Mouse (Mus musculus) frontal cortex, adult (tissue): ENCODE measurements at regions not wholly inside any gene's neighbourhood (a gene's known extent, or its start where the extent isn't known, plus 50 kb on each side); places are given as distances from the start of the nearest gene placed in this dataset.

Experiments
- ATAC-seq: cut with Nextera tagmentation; 2 replicates; pipeline ENCODE4 v1.9.2; 2017; ENCODE audit warnings: mild to moderate bottlenecking, moderate library complexity, mixed read lengths; ENCODE audit not compliant: low TSS enrichment

DNA sequence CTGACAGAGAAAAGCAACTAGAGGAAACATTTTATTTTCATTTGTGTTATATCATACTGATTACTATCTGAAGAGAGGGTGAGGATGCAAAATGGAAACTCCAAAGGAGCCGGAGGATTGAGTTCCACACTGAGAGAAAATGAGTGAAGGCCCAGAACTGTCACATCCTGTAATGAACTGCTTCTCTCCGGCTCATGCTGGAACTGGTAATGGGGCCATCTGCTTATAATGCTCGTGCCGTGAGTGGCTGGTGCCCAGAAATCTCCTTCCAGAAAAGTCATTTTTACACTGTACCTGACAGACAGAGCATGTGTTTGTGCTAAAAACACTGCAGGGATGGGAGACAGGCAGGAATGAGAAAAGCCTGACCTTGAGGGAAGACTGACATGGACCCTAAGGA is 483.5 kb upstream of the Pkdcc start:
- ATAC-seq: no peak

DNA sequence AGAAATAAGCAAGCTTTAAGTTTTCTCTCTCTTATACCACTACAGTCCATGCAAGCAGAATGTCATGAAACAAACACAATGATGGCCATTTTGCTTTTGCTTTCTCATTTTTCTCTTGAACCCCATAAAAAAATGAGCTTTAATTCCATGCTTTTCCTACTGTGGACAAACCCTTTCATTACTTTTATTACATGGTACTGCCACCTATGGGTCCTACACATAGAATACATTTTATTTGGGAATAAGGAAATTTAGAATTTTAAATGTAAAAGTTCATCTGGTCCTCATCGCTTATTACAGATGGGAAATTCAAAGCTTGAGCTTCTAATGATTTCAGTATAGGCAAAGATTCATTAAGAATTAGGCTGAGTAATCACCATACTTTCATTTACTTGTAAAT is 472.6 kb upstream of the Pkdcc start:
- ATAC-seq: no peak

DNA sequence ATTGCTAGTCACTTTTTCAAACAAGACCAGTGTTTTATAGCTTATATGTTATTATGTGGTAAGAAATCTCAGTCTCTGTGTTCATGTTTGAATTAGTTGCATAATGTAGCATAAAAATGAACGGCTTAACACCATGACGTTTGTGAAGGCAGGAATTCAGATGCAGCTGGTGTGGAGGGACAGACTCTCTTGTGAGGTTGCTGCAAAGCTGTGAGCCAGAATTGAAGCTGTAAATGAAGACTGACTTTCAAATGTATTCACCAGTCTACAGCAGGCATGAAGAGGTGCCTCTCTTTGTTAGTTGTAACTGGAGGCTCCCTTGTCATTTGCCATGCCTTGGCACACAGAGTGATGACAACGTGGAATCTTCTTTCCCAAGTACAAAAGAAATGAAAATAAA is 457.7 kb upstream of the Pkdcc start:
- peak; percentile 93 for ATAC-seq

DNA sequence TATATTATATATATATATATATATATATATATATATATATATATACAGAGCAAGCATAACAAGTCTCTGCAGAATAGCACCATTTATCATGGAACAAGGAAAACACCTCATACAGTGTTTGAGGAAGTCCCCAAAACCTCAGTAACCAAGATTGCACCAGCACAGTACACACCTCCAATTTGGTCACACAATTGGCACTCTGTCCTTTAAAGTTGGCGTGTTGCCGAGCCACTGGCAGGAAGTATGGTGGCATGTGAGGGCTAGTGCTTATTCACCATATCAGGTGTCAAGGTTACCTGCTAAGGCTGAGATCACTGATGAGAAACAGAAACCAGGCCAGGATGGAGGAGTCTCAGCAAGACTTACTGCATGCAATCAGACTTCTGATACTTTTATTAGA is 436.0 kb upstream of the Pkdcc start:
- ATAC-seq: no peak

DNA sequence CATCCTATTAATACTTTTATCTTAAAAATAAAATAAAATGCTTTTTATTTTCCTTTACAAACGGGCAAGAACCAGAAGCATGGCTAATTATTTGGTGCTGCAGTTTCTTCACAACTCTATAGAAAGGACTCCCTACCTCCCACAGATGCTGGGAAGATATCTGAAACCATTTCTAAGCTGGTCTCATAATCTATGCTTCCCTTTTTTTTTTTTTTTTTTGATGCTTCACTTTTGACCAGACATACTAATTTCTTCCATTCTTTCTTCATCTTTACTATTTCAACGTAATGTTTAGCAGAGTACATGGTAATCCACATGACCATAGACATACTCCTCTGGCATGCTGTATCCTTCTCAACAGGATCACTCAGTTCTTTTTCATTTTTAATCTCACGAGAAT is 393.0 kb upstream of the Pkdcc start:
- no peak for ATAC-seq

DNA sequence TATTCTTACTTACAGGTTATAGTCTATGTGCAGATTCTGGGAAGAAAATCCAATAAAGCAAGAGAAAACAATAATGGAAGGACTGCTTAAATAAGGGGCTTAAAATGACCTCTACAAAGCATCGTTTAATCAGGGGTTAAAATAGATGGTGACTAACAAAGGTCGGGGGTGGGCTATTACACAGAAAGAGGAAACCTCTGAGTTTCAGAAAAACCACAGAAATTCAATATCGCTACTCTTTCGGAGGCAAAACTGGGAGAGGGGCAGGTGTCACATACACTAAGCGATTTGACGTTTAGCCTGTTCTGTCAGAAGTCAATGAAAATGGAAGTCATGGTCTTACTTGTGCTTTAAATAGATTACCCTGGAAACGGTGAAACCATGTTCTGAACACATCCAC is 391.0 kb upstream of the Pkdcc start:
- ATAC-seq: no peak

DNA sequence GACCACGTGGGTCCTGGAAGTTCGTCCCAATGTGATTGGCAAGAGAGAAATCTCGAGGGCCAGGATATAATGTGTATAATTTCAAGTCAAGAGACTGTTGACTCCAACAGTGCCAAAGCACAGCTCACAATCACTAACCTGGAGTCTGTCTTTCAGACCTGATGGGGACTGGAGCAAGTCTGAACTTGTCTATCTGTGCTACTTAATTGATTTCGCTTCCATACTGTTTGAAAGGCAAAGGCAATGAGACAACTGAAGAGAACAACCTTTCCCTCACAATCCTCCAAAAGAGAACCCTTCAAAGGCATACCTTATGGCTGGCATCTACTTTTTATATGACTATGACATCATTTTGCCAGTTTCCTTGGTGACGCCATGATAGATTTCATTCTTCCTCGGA is 390.5 kb upstream of the Pkdcc start:
- no peak for ATAC-seq

DNA sequence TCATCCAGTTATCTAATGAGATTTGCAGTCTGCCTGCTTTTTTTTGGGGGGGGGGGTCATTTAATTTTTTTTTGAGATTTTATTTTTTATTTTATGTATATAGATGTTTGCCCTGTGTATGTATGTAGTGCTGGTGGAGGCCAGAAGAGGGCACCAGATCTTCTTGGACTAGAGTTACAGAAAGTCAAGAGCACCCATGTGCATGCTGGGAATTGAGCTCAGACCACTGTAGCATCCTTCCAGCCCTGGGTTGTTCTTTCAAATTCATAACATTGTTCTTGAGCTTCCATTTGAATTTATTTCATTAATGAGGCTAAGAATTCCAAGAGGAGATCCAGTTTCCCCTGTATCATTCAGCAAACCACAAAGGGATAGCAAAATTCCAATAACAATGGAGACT is 387.9 kb upstream of the Pkdcc start:
- no peak for ATAC-seq

DNA sequence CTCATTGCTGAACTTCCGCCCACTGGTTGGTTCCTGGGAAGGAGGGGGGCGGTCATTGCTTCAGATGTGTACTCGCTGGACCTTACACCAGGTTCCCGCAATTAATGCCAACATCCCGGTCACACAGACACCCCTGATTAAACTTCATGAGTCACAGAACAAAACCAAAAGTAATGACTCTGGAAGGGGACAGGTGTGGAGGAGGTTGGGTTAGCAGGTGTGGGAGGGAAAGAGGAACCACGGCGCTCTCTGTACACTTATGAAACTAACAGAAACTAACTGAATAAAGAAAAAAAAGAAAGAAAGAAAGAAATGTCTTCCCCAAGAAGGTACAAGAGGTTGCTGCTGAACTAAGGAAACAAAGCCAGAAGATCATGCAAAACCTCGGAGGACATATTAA is 387.3 kb upstream of the Pkdcc start:
- ATAC-seq: no peak

DNA sequence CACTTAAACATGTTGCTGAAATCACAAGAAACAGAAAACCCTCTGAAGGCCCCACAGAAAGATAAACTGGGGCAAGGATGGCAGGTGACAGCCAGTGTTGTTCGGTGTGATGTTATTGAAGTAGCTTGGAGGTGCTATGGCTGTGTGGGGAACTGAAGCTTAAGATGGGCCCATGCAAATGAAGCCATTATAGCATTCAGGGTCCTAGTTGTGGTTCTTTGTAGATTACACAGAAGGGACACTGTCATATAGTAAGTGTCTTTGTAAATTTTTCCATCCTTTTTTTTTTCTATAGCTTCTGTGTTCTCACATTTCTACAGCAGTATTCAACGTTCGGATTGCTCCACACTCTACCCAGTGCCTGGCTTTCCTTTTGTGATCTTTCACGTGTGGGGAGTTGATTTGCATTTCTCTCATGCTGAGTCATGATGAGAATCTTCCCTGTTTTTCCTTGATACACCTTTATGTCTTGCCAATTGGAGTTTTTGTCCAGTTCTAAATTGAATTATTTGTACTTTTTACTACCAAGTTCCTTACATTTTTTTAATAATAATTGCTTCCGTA is 386.6 kb upstream of the Pkdcc start:
- peak; percentile 57 for ATAC-seq

DNA sequence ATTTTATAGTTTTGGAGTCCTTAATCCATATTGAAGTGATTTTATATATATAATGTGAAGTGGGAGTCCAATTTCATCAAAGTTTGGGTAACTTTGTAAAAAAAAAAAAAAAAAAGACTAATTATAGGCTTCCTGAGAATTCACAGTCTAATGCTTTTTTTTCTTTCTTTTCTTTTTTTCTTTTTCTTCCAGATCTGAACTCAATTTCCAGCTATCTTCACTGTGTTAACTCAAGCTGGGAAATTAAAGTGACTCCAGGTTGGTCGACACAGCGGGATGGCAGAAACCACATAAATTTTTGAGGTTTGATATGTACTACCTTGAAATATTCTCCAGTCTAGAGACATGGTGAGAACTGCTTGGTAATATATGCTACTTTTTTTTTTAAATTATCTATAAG is 385.7 kb upstream of the Pkdcc start:
- ATAC-seq: no peak

DNA sequence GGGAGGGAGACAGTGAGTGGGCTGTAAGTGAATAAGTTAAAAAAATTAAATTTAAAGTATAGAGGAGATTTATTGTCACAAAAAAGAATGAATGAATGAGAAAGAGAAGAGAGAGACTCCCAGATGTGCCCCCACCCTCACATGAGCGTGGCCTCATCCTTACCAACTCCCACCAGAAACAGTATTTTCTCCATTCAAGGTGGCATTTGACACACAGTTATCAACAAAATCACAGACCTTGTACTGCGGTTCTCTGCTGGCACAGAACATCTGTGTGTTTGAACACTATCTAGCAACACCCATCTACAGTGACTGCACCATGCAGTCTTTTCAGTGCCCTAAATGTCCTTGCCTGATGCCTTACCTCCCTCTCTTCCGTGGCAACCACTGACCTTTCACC is 380.9 kb upstream of the Pkdcc start:
- ATAC-seq: no peak

DNA sequence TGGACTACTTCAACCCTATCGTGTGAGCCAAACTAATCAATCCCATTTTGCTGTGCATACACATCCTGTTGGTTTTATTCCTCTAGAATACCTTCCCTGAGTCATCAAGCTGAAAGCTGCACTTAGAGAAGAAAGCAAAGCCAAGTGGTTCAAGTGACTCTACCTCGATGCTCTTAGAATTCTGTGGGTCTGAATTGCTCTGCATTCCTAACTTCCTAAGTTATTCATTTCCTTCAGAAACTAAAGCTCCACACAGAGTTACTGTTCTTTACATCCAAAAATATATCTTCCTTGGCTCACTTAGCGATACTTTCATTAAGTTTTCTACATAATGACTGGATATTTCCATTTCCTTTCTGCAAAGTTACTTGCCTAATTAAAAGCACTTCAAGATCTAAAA is 379.0 kb upstream of the Pkdcc start:
- peak; percentile 80 for ATAC-seq

DNA sequence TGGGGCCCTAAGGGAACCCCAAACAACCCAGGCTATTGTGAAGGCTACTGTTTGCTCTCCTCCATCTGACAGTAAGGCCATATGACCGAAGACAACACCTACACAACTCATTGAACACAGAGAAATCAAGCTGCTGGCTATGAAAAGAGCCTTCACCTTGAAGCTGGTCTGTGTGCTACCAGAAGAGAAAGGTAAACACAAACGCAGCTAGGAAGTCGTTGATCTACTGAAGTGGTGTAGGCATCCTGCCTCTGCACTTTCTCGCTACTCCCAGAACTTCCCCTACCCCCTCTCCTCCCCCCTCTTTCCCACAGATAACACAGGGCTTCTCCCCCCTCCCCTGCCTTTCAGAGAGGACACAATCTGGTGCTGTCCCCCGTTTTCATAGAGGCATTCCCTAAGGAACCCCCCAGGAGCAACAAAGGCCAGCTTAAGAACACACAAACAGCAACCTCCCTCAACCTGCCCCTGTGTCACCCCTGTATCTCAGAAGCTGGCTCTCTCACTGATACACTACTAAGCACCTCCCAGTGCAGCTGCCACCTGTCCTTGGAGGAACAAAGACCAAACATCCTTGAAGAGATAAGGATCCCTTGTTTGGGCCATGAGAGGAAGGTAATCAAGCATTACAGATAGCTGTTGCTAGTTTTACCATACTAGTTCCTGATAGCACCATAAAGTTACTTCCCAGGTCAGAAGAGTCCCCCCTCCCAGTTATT is 368.2 kb upstream of the Pkdcc start:
- no peak for ATAC-seq

DNA sequence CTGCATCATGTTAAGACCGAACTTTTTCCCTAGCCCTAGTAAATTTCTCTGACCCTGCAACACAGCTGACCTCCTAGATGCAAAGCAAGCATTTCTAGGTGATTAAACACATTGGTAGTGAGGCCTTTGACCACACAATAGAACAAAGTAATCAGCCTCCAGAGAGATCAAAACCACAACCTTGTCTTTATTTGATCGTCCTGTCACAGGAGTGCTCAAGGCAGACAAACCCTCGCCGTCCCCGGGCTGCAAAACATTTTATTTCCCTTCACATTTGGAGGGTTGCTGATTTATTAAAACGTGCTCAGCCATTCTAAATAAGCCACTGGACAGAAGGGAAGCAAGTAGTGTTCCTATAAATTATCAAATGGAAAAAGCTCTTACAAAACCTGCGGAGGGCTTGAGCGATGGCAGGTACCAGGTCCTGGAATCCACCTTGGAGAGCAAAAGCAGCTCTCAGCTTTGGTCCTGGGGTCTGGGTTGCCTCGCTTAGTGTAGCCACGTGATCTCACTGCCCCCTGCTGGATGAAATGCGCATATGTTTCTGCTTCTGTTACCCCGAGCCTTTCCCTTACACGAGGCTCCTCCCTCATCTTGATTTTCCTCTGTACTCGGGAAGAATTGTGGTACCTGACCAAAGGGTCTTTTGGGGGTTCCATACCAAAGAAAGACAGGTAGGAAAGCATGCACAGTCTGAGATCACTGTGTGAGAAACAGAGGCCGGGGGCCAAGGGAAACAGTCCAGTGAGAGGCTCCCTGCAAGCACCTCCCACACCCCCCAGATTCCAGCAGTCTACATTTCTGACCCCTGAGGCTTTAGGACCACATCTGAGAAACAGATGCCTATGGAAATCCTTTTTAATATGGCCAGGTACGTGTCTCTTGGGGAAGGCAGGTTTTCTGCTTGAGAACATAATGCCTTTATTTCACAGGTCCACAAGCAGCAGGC is 357.6 kb upstream of the Pkdcc start:
- peak; percentile 84 for ATAC-seq

DNA sequence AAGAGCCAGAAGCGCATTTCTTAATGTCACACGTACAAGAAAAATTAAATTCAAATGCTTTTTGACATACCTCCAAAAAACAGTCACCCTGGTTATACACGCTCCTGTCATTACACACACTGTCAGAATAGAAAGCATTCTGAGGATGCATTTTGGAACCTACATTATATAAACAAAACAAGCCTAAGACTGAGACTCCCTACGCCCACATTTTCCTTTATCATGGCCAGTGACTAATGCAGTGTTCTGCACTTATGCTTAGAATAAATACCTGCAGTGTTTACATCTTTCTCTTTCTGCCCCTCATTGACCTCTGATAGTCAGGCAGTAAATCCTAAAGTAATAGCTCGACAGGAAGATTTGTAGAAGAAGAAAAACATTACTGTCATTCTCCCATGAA is 354.7 kb upstream of the Pkdcc start:
- ATAC-seq: peak; percentile 26

DNA sequence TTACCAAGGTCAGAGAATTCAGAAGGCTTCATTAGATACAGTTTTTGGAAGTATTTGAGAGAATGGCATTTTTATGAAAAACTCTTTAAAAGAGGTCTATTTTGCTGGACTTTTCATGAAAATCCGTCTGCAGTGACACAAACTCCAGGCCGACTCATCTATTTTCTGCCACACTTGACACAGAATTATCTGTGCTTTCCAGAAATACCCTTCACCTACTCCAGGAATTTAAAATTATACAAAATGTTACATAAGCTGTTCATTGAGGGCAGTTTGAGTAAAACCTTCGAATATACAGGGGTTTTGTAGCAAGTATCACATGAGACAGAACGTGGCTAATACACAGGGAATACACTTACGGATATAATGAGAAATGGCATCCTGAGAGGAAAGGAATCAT is 354.1 kb upstream of the Pkdcc start:
- peak; percentile 64 for ATAC-seq

DNA sequence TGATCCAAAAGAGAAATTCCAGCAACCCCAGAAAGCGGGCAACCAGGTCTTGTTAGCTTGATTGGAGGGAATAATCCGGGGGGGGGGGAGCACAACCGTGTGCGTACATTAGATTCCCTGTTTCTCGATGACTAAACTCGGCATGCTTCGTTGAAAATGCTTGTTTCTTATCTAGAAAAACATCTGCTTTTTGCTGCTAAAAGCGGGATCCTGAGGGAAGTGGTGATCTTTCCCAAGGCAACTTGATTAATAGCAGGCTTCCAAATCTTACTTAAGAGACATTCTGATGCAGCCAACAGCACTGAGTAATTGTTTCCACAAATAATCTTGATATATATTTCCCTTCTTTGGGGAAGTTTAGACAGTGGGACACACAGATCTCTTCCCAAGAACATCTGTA is 338.0 kb upstream of the Pkdcc start:
- ATAC-seq: no peak

DNA sequence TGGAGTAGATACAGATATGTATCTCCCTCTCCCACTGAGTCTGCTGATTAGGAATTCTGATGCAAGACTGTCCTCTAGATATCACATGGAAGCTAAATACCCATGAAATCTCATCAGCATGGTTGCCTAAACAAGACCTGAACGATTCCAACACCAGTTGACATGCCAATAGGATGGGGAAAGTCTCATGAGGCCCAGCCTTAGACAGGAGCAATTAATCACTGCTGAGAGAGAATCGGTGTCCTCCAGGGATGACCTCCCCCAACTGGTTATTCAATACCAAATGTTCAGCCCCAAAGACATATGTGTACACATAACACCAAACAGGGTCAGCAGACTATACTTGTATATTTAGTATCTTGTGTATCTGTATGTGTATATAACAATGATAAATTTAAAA is 314.5 kb upstream of the Pkdcc start:
- no peak for ATAC-seq

DNA sequence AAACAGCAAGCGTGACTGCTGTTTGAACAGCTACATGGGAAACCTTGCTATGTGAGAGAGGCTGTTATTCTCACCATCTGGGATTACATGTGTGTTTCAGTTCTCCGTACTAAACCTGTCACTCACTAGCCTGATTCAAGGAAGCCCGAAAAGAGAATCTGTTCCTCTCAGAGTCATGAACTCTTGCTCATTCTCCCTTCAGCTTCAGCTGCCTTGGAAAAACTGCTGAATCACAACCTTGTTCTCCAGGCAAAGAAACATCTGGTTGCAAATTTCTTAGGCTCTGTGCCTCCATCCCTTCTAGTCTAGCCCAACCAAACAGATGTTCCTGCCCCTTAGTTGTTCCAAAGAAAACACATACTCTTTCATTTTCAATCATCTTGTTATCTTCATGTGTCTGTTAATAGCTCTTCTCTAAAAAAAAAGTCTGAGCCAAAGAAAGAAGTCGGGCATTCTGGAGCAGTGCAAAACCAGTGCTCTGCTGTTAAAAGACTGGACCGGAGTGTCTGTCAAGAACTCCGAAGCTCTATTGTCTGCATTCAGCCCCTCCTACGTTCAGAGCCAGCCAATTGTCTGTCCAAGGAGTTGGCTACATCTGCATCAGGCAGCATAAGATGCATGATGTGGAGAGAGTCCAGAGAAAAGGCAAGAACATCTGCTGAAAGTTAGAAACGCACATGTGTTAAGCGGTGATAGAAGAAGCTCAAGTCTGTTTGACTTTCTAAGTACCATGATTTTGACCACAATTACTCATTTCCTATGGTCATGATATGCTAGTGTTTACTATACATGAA is 313.8 kb upstream of the Pkdcc start:
- ATAC-seq: peak; percentile 57

DNA sequence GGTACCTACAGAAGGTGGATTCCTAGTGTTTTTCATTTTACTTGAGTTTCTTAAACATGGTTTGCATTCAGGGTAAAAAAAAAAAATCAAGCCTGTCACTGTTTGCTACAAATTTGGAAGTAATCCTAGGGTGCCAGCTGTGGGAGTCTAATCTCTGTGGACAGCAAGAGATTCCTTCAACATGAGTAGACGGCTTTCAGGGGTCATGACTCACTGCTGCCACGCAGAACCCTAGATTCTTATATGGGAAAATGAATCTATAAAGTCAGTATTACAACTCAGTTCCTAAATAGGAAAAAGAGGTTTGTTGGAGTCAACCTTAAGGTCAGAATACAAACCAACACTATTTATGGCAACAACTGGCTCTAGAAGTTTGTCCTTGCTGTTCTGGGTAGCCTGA is 310.1 kb upstream of the Pkdcc start:
- no peak for ATAC-seq

DNA sequence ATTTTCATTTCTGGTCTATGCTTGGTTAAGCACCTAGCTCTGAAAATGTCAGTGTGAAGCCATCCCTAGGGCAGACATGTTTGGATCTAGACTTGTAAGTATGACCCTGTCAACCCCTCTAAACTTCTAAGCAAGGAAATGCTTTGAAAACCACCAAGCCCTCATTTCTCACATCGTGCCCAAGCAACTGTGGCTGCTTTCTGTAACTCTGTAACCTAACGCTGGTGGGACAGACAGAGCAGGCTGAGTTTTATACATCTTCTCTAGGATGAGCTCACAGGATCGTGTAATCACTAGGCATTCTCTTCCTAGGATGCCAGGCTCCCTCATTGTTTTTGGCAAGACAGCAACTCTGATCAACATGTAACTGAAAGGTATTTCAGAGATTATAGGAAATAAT is 309.6 kb upstream of the Pkdcc start:
- ATAC-seq: no peak
